Mouse (Mus musculus): ENCODE data around the gene Rps12.
"Not testable (repeated sequence)": the region's sequence is repeated elsewhere in the genome, so short reads cannot be mapped to it uniquely, and the experiment has no call there.

Rps12 gene

GRCm38 (mm10) chr10:23786040-23786439 is 1.0 kb downstream of the Rps12 start:
- CTCF ChIA-PET, result no interaction called here

GRCm38 (mm10) chr10:23785599-23785998 is 1.5 kb downstream of the Rps12 start:
- CTCF ChIA-PET, result not testable (repeated sequence)

- CTCF ChIA-PET, result no interaction called here
Observed at GRCm38 (mm10) chr10:23784121-23784520, 3.0 kb downstream of the Rps12 start.

- CTCF ChIA-PET, result no interaction called here
Observed at GRCm38 (mm10) chr10:23783493-23783884, 3.6 kb downstream of the Rps12 start.

- CTCF ChIA-PET, result no interaction called here
Observed at GRCm38 (mm10) chr10:23782855-23783492, 4.1 kb downstream of the Rps12 start.

GRCm38 (mm10) chr10:23781760-23782735 is 5.0 kb downstream of the Rps12 start:
- CTCF ChIA-PET, result no interaction called here

- CTCF ChIA-PET, result no interaction called here
Observed at GRCm38 (mm10) chr10:23780539-23781275, 6.4 kb downstream of the Rps12 start.

GRCm38 (mm10) chr10:23777288-23777945 is 9.7 kb downstream of the Rps12 start:
- CTCF ChIA-PET, result no interaction called here

GRCm38 (mm10) chr10:23754166-23754565 is 32.9 kb downstream of the Rps12 start:
- CTCF ChIA-PET, result no interaction called here
